Mouse (Mus musculus): ENCODE measurements around the gene Hist2h3b.
"Not testable (repeated sequence)": the region's sequence is repeated elsewhere in the genome, so short reads cannot be mapped to it uniquely, and the experiment has no call there.

The Hist2h3b gene

DNA sequence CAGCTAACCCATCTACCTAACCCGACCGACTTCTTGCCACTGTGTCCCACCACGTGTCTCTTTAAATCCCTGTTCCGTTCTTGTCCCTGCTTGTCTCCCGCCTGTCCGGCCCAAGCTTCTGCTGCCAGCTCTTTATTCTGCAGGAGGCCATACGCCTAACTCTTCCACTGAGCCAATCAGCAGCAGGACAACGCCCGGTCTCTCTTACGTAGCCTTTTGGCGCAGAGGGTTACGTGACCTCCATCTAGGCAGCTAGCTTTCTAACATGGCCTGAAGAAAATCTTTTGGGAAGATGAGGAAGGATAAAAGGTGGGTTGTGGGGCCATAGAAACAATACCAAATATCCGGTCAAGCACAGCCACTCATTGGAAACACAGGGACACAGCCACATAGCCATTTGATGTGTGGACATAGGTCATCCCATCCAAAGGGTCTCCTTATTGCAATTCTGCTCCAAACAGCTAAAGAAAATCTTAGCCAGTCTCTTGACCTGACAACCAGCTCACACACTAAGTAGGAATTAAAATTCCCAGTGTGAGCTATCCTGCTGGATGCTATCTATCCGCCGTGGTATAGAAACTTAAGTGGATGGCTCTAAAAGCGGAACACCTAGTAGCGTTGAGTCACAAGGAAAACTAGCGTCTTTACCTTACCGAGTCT lies 6.1 kb upstream of the Hist2h3b start:
- DNase-seq (ENCODE audit: low spot score) = peak; percentile 91

DNA sequence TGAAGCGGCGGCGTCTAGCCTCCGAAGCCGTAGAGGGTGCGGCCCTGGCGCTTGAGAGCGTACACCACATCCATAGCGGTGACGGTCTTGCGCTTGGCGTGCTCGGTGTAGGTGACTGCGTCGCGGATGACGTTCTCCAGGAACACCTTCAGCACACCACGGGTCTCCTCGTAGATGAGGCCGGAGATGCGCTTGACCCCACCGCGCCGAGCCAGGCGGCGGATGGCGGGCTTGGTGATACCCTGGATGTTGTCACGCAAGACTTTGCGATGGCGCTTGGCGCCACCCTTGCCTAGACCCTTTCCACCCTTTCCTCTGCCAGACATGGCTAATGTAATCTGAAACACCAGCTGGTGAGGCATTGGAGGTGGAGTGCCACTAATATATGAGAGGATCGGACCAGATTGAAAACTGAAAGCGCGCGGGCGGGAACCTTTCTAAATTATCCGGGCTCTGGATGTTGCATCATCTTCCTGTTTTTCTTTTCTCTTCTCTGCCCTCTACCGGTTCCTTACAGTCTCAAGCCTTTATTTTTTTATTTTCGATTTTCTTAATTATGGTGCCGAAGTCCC lies 5.4 kb upstream of the Hist2h3b start, which contains the start of gene Hist2h4:
Hist2h4 (minus strand) TSS at position 333 of the 572 bp plus-strand sequence.
- DNase-seq (ENCODE audit: low spot score) = peak; percentile 98

DNA sequence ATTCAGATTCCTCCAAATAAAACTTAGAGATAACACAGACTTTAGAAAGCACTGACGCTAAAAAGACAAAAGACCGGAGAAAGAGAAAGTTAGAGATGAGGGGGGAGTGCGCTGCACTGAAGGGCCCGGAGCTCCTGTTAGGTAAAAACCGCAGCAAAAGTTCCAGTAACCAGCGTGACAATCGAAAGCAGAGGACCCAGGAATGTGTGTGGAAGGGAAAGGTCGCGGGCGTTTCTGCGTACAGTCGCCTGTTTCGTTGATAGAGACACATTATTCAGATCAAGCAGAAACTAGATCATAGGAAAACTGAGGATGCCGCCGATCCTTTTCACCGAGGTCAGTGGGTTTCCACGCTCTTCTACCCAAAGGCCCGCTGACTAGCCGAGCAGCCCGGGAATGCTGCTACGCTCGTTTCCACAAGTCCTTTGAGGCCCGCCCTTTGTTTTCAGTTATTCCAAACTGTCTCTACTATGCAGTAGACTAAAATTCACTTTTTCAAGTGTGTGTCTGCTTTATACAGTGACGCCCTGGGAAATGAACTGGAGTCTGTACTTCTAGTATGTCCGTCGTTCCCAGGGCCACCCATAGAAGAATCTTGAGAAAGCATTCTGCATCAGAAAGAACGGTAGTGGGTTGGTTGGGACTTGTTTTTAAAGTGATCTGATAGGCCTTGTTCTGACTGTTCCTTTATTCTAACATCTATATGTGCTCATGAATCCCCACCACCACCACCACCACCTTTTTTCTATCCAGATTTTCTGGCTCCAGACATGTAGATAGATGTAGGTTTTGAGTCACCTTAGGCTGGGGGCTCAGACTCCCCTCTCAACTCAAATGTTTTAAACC lies 4.7 kb upstream of the Hist2h3b start:
- DNase-seq (ENCODE audit: low spot score) = no peak

DNA sequence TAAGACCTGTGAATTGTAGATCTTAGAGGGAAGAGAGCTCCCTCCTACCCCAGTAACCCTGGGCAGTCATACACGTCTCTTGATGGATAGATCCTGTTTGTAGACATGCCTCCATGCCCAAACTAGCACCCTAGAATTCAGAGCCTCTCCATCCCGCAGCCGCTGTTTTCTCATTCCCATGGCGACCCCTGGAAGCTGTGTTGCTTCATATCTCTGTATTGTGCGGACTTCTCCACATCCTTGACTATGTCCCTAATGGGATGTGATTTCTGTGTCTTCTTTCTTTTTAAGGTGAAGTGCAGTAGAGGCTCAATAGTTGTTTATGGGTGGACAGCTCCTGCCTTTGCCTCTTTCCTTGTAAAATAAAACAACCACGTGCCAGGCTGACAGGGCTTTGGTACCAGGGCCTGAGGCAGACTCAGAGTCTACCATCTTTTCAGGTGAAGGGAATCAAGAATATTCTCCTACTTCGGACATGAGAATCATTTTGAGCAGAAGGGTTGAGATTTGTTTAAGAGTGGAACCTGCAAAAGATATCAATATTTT lies 4.0 kb upstream of the Hist2h3b start:
- peak; percentile 45 for DNase-seq (ENCODE audit: low spot score)

DNA sequence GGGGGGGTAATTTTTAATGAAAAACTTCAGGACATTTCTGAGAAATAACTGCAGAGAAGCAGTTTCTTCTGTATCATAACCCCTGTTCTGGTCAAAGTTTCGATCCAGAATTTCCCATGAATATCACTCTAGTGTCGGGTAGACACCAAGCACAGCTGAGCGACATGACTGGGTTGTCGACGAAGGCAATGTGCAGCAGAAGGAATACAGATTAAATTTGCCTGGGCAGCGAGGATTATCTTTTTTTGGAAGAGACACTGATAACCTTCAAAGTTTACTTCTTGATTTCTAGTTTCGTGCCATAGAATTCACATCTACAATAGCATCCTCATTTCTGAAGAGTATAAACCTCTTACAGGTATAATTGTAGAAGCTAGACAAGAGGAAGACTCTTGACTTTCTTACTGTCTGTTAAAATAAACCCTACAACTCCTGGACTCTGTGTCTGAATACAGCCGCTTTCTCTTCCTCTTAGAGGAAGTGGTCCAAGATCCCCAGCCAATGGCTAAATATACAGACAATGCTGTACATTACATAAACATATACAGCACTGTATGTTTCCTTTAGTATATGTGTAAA lies 2.2 kb upstream of the Hist2h3b start:
- no peak for DNase-seq (ENCODE audit: low spot score)

DNA sequence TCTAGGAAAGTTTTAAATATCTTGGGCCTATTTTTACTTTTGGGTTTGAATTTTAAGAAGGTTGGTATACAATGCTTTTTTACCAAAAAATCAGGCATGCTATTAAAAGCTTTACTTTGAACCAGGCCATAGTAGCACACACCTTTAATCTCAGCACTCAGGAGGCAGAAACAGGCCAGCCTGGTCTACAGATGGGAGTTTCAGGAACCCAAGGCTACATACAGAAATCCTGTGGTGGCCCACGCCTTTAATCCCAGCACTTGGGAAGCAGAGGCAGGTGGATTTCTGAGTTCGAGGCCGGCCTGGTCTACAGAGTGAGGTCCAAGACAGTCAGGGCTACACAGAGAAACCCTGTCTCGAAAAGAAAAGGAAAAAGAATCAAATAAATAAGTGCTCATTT lies 913 bp upstream of the Hist2h3b start:
- DNase-seq (ENCODE audit: low spot score) = no peak

DNA sequence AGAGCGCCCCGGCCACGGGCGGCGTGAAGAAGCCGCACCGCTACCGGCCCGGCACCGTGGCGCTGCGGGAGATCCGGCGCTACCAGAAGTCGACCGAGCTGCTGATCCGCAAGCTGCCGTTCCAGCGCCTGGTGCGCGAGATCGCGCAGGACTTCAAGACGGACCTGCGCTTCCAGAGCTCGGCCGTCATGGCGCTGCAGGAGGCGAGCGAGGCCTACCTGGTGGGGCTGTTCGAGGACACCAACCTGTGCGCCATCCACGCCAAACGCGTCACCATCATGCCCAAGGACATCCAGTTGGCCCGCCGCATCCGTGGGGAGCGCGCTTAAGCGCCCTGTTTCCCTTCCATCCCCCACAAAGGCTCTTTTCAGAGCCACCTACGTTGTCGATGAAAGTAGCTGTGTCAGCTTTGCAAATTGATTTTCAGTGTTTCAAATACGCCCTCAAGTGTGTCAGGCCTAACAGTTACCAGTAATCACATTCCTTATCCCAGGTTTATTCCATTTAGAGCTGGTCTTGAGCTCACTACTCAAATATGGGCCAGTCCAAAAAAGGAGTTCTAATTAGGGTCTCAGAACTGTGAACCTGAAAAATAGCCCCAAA lies 423 bp downstream of the Hist2h3b start:
- not testable (repeated sequence) for DNase-seq (ENCODE audit: low spot score)

DNA sequence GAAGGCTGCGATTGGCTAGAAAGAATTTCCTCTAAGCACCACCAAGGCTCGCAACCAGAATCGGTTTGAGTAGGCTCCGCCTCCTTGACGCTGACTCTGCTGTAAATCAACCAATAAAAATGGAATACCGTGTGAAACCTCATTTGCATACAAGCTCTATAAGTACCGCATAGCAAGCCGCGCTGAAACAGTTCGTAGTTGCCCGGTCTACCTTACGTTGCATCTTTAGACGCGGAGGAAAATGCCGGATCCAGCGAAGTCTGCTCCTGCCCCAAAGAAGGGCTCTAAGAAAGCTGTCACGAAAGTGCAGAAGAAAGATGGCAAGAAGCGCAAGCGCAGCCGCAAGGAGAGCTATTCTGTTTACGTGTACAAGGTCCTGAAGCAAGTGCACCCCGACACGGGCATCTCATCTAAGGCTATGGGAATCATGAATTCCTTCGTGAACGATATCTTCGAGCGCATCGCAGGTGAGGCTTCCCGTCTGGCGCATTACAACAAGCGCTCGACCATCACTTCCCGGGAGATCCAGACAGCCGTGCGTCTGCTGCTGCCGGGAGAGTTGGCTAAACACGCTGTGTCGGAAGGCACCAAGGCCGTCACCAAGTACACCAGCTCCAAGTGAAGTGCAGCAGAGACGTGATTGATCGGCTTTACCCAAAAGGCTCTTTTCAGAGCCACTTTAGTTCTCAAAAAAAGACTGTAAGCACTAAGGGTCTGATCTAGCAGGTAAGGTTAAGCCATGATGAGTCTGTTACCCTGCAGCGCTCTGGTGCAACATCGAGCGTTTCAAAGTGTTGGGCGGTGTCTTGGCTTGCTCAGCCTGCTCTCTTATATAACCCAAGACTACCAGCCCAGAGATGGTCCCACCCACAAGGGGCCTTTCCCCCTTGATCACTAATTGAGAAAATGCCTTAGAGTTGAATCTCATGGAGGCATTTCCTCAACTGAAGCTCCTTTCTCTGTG lies 1.3 kb downstream of the Hist2h3b start, which contains the start of gene Hist2h2bb:
Hist2h2bb (plus strand) TSS at position 242 of the 964 bp plus-strand sequence.
- DNase-seq (ENCODE audit: low spot score) = peak; percentile 98

DNA sequence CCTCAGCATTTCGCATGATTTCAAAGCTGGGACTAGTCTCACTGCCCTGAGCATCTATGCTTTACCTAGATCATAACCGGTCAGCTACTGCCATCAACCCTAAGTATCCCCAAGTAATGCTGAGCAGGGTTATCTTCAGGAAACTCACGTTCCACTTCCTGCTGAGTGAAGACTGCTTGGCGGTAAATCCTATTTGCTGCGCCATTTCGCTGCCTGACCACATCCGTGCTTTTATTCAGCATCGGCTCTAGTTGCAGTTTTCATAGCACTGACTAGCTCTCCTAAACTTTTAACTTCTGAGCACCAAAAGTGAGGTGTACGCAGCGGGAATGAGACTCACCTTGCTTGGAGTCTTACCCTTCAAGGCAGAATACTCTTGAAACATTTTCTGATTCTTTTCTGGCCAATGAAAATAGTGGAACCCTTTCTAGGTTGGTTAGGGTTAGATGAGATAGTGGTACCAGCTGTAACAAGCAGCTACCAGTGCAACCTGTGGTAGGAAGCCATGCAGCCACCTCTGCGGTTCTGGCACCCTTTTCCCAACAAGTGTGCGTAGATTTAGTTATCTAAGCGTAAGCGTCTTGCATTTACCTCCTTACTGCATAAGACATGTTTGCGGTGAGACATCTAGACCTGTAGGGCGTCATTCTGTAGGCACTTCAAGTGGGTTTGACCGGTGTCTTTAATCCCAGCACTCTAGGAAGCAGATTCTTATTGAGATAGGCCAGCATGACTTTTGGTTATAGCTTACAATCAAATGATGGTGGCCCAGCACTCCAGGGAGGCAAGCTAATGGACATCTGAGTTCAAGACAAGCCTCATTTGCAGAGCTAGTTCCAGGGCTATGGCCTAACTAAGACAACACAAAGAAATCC lies 5.4 kb downstream of the Hist2h3b start:
- peak; percentile 46 for DNase-seq (ENCODE audit: low spot score)

DNA sequence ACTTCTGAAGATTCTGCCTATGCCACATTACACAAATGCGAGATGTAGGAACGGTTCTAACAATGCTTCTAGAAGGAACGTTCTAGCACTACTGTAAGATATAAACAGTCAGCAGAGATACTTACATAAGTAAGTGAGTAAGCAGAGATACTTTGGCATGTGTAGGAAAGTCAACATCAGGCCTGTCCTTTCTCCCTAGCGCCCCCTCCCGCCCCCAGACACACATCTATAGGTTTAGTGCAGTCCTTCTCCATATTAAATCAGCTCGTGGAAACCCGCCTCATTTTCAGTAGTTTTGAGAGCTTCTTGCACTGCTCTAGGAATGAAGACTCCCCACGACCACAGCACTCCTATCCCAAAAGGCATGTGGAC lies 9.0 kb downstream of the Hist2h3b start:
- DNase-seq (ENCODE audit: low spot score) = peak; percentile 71

DNA sequence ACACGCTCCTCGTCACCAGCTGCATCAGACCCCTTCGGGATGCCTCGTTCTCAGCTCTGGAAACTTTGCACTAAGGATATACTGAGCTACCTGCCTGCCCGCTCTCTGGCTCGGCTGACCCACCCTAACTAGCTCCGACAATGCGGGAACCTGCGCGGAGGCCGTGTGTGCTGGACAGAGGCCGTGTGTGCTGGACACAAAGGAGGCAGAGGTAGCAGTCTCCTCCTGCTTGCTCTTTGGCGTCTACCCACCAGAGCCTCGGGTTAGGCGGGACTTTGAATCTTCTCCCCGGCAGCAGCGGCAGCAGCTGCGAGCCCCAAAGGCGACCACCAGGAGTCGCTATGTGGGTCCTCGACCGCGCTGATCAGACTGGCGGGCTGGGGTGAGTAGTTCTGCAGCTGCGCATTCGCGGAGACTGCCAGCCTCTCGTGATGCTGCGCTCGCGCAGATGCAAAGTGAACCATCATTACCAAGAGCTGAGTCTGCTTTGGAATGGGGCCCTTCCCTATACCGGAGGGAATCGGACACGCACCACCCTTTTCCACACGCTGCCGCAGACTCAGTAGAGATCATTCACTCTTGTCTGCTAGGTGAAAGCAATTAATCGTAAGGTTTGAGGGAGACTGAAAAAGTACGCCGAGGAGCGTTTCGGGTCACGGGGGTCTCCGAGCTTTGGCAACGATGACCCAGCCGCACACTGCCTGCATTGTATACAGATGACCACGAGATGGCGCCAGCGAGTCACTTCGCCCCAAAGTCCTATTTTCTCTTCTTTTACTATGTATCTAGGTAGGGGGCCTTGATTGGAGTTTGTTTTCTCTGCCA lies 9.6 kb downstream of the Hist2h3b start:
- peak; percentile 95 for DNase-seq (ENCODE audit: low spot score)

DNA sequence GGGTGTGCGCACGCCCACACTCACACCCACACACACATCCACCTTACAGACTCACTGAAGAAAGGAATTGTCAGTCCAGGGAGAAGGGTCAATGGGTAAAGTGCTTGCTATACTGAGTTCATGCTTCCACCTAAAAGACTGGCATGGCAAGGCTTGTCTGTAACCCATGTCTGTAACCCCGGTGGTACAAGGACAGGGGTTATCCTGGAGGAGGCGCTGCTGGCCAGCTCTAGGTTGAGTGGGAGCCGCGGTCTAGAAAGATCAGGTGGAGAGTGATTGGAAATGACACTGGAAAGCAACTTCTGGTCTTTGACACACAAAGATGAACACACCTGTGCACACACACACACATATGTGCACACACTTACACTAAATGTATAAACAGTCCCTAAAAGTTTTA lies 12.2 kb downstream of the Hist2h3b start:
- no peak for DNase-seq (ENCODE audit: low spot score)

DNA sequence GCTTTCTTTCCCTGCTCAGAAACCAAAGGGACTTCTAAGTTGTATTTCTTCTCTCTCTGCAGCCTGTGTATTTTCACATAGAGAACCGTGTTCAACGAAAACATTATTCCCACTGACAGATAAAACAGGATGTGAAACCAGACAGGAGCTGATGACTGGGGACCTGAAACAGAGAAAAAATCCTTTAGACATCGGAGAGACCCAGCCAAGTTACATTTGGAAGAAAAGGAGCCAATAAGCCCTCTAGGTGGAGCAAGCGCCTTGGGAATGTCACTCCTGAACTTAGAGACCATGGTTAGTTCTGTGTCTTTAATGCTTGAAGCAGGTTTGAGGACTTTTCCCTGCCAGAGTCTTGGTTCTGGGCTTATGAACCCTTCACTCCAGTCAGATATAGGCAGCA lies 16.0 kb downstream of the Hist2h3b start:
- DNase-seq (ENCODE audit: low spot score) = peak; percentile 67

DNA sequence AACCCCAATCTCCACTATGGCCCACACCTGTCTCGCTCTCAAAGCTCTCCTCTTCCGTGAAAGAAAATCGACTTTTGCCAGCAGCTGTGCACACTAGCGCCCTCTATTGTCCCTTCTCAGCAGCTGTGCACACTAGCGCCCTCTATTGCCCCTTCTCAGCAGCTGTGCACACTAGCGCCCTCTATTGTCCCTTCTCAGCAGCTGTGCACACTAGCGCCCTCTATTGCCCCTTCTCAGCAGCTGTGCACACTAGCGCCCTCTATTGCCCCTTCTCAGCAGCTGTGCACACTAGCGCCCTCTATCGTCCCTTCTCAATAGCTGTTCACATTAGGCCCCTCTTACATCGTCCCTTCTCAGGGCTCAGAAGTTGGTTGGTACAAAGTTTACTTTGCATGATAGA lies 18.9 kb downstream of the Hist2h3b start:
- DNase-seq (ENCODE audit: low spot score) = not testable (repeated sequence)

DNA sequence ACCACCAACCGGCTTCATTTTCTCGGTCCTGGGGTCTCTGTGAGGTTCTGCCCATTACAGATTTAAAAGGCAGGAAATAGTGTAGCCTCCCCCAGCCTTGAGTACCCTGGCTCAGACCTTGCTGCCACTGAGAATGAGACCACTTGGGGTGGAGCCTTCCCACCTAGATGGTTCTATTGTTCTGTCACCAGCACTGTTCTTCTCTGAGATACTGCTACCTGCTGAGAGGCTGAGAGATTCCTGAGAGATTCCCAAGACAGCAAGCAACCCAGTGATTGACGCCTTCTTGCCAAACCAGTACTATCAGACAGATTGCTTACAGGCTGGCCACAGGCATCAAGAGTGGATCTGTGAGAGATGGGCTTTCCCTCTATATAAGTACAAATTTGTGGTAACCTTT lies 20.7 kb downstream of the Hist2h3b start:
- DNase-seq (ENCODE audit: low spot score) = no peak

DNA sequence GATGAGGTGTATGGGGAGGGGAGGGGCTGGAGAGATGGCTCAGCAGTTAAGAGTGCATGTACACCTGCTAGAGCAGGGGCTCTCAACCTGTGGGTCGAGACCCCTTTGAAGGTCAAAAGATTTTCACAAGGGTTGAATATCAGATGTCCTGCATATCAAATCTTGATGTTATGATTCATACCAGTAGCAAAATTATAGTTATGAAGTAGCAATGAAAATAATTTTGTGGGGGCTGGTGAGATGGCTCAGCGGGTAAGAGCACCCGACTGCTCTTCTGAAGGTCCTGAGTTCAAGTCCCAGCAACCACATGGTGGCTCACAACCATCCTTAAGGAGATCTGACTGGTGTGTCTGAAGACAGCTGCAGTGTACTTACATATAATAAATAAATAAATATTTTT lies 22.3 kb downstream of the Hist2h3b start:
- DNase-seq (ENCODE audit: low spot score) = not testable (repeated sequence)

DNA sequence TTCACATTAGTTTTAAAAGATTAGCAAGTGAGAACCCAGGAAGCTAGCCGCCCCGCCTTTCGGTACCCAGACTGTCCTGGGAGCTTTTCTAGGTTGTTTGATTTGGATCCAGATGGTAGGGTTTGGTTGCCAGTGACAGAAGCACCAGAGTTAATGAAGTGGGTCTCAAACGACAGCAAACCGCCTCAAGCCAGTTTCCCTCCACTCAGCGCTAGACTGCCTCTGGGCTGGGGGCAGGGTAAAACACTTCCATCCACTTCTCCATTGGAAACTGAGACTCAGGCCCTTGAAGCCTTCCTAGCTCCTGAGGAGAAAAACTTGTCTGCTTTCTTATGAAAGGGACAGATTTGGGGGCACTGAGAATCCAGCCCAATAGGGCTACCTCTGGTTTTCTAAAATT lies 24.2 kb downstream of the Hist2h3b start:
- no peak for DNase-seq (ENCODE audit: low spot score)

DNA sequence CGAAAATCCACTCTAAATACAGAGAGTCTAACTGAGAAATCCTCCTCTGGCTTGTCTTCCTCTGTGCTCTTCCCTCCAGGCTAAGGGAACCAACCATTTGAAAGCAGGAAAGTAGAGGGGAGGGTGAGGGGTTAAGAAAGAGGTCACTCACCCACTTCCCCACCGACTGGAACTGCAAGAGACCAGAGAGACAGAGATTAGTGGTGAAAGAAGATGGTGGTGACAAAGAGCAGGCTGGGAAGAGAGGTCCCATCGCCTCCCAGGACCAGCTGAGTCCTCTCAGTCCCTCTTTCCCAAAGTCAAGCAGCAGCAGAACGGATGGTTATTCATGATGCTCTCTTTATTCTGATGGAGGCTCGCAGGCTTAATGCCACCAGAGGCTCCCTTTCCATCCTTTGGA lies 24.9 kb downstream of the Hist2h3b start:
- no peak for DNase-seq (ENCODE audit: low spot score)

DNA sequence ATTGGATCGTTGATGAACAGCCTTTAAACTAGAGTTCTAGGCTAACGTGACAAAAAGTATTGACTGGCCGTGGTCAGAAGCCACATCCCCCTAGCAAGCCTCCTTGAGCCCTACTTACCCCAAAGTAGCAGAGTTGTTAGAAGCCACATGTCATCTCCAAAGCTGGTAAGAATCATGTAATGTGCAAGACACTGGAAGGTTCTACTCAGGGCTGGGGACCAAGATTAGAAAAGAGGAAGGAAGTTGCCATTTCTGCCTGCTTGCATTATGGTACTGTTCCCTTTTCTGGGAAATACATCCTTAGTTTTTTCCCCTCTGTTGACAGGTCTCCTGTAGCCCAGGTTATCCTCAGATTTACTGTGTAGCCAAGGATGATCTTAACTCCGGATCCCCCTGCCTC lies 25.3 kb downstream of the Hist2h3b start, which contains the start of gene Fcgr1:
Fcgr1 (minus strand) TSS at position 183 of the 400 bp plus-strand sequence.
- no peak for DNase-seq (ENCODE audit: low spot score)

Measured in MN1 (cell line).